ENCODE assay signal across 27 mouse cellular contexts in the genomic region with DNA sequence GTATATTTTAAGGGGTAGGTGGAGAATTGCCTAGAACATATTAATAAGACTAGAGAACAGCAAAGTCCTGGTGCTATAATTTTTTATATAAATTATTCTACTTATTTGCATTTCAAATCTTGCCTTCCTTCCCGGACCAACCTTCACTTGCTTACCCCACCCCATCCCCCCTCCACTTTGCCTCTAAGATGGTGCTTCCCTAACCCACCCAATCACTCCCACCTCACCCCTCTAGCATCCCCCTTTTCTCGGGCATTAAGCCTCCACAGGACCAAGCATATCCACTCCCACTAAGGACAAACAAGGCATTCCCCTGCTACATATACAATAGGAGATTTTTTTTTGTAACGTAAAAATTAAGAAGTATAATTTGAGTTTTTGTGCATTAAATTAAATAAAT. TPM values are rescaled to one million over a fixed set of nuclear protein-coding genes. Genes with fewer than 3 reads are reported as not detected.
"Had no signal": no experiment of that assay in that cellular context is flagged by ENCODE, and none has a peak within 500 bp of the region (broad histone marks: within the 10 kb centered on the region; RNA-seq: fewer than 3 reads in every experiment).

No protein-coding gene starts in this region.

RNA-seq across cellular contexts. Expression of gene Olfr199, which starts 1.7 kb away (rescaled TPM):
- polyA plus RNA-seq: heart, embryonic 10.5 days; heart, embryonic 11.5 days; heart, embryonic 12.5 days; heart, embryonic 13.5 days; heart, embryonic 14.5 days; heart, embryonic 15.5 days; heart, embryonic 16.5 days; heart, postnatal 0 days; hindbrain, embryonic 10.5 days; hindbrain, embryonic 12.5 days; hindbrain, embryonic 13.5 days; hindbrain, embryonic 14.5 days; hindbrain, embryonic 15.5 days; hindbrain, embryonic 16.5 days; hindbrain, postnatal 0 days; inflammation-experienced regulatory T-cells, adult 6 months; intestine, embryonic 14.5 days; intestine, embryonic 15.5 days; intestine, embryonic 16.5 days; intestine, postnatal 0 days; kidney, adult 2 months; kidney, embryonic 14.5 days; kidney, embryonic 15.5 days; kidney, embryonic 16.5 days; kidney, postnatal 0 days; large intestine, adult 2 months had no signal

RNA-seq across cellular contexts. Expression of gene Olfr198, which starts 14.5 kb away (rescaled TPM):
- polyA plus RNA-seq: heart, embryonic 10.5 days; heart, embryonic 11.5 days; heart, embryonic 12.5 days; heart, embryonic 13.5 days; heart, embryonic 14.5 days; heart, embryonic 15.5 days; heart, embryonic 16.5 days; heart, postnatal 0 days; hindbrain, embryonic 10.5 days; hindbrain, embryonic 11.5 days; hindbrain, embryonic 12.5 days; hindbrain, embryonic 13.5 days; hindbrain, embryonic 14.5 days; hindbrain, embryonic 15.5 days; hindbrain, embryonic 16.5 days; hindbrain, postnatal 0 days; intestine, embryonic 14.5 days; intestine, embryonic 15.5 days; intestine, embryonic 16.5 days; intestine, postnatal 0 days; kidney, adult 2 months; kidney, embryonic 14.5 days; kidney, embryonic 15.5 days; kidney, embryonic 16.5 days; kidney, postnatal 0 days; large intestine, adult 2 months had no signal

RNA-seq across cellular contexts. Expression of gene Olfr196, which starts 47.6 kb away (rescaled TPM):
- polyA plus RNA-seq: heart, embryonic 10.5 days; heart, embryonic 11.5 days; heart, embryonic 12.5 days; heart, embryonic 13.5 days; heart, embryonic 14.5 days; heart, embryonic 15.5 days; heart, embryonic 16.5 days; heart, postnatal 0 days; hindbrain, embryonic 10.5 days; hindbrain, embryonic 11.5 days; hindbrain, embryonic 12.5 days; hindbrain, embryonic 13.5 days; hindbrain, embryonic 14.5 days; hindbrain, embryonic 15.5 days; hindbrain, embryonic 16.5 days; hindbrain, postnatal 0 days; intestine, embryonic 14.5 days; intestine, embryonic 15.5 days; intestine, embryonic 16.5 days; intestine, postnatal 0 days; kidney, adult 2 months; kidney, embryonic 14.5 days; kidney, embryonic 15.5 days; kidney, embryonic 16.5 days; kidney, postnatal 0 days; large intestine, adult 2 months had no signal

RNA-seq across cellular contexts. Expression of gene Olfr201, which starts 54.6 kb away (rescaled TPM):
- polyA plus RNA-seq: heart, embryonic 10.5 days; heart, embryonic 11.5 days; heart, embryonic 12.5 days; heart, embryonic 13.5 days; heart, embryonic 14.5 days; heart, embryonic 15.5 days; heart, embryonic 16.5 days; heart, postnatal 0 days; hindbrain, embryonic 10.5 days; hindbrain, embryonic 11.5 days; hindbrain, embryonic 12.5 days; hindbrain, embryonic 13.5 days; hindbrain, embryonic 14.5 days; hindbrain, embryonic 15.5 days; hindbrain, embryonic 16.5 days; hindbrain, postnatal 0 days; inflammation-experienced regulatory T-cells, adult 6 months; intestine, embryonic 14.5 days; intestine, embryonic 15.5 days; intestine, embryonic 16.5 days; kidney, adult 2 months; kidney, embryonic 14.5 days; kidney, embryonic 15.5 days; kidney, embryonic 16.5 days; kidney, postnatal 0 days; large intestine, adult 2 months had no signal
